Mouse (Mus musculus) liver, postnatal 0 days (tissue): ENCODE measurements around the gene Dalrd3.

Source experiments
- CTCF ChIP-seq: sonication (generic); IDR thresholded peaks from 2 replicates; pipeline ENCODE4 v1.5.1; 2016; ENCODE audit warnings: antibody characterized with exemption, low read depth
- EP300 ChIP-seq: IDR thresholded peaks from 2 replicates; pipeline ENCODE4 v1.6.1; 2016; ENCODE audit warnings: antibody characterized with exemption, low read depth, mild to moderate bottlenecking

- TF ChIP-seq CTCF: no peak
- no peak for TF ChIP-seq EP300
Observed at GRCm38 (mm10) chr9:108599021-108599566, 29.4 kb downstream of the Dalrd3 start.
